Mouse (Mus musculus): ENCODE data around the gene Olfr672.
"Not testable (repeated sequence)": the region's sequence is repeated elsewhere in the genome, so short reads cannot be mapped to it uniquely, and the experiment has no call there.

Olfr672 gene

GRCm38 (mm10) chr7:105001929-105002328 lies at the start of gene Olfr672:
Gene Olfr672 (minus strand): TSS chr7:105002029.
- DNase-seq = no peak

GRCm38 (mm10) chr7:105033836-105034235 lies 32.0 kb upstream of the Olfr672 start:
- peak; percentile 8 for DNase-seq

- DNase-seq = no peak
Measured at GRCm38 (mm10) chr7:105032398-105032797, 30.6 kb upstream of the Olfr672 start, which contains the start of gene Olfr676. Gene Olfr676 (plus strand): TSS chr7:105032698.

DNA sequence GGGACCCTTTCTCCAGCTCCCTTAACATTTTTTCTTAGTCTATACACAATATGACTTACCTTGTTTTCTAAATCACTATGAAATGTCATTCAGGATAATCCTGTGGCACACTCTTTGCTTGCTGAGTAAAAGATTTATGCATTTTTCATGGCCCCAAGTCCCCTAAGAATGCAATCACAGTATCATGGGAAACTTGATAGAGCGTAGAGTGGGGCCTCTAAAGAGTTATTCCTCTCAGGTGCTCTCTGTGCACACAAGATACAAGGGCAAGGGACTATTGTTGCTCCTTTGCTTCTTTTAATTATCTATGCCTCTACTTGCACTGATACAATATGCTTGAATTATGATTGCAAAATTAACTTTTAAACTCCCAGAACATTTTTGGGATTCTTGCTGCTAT lies 26.5 kb upstream of the Olfr672 start, which contains the start of gene Olfr675:
TSS of gene Olfr675 (minus strand) at position 101 of the 400 bp plus-strand sequence.
- DNase-seq = no peak

DNA sequence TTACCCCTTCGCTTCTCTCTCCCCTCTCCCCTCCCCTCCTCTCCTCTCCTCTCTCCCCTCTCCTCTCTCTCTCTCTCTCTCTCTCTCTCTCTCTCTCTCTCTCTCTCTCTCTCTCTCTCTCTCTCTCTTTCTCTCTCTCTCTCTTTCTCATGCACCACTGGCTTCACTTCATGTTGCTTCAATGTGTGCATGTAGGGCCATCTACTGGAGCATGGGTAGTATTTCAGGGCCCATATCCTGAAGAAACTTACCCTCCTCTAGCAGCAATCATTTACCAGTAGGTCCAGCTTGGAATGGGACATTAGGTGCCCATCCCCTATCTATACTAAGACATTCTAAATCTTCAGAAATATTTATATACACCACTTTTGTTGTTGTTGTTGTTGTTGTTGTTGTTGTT lies 20.7 kb upstream of the Olfr672 start:
- no peak for DNase-seq

- DNase-seq = no peak
Measured at GRCm38 (mm10) chr7:104979026-104979425, 22.8 kb downstream of the Olfr672 start, which contains the start of gene Olfr671. Gene Olfr671 (minus strand): TSS chr7:104979126.

GRCm38 (mm10) chr7:104972507-104972906 lies 29.3 kb downstream of the Olfr672 start:
- not testable (repeated sequence) for DNase-seq

DNA sequence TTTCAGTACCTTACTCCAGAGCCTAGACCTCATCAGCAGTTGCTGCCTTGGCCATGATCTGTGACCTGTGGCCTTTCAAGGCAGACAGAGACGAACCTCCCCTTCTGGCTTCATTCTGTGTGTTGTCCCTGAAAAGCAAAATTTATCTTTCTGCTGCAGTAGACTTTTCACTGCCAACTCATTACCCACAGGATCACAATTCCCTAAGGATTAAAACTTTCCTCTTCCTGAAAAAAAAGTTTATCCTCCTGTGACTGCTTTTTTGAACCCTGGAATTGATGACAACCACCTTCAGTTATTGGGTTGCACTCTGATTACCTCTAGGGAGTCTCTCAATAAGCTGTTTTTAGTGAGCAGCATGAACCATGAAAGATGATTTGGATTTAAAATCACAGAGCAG lies 39.3 kb downstream of the Olfr672 start, which contains the start of gene Olfr670:
TSS of gene Olfr670 (minus strand) at position 101 of the 400 bp plus-strand sequence.
- DNase-seq = no peak

DNA sequence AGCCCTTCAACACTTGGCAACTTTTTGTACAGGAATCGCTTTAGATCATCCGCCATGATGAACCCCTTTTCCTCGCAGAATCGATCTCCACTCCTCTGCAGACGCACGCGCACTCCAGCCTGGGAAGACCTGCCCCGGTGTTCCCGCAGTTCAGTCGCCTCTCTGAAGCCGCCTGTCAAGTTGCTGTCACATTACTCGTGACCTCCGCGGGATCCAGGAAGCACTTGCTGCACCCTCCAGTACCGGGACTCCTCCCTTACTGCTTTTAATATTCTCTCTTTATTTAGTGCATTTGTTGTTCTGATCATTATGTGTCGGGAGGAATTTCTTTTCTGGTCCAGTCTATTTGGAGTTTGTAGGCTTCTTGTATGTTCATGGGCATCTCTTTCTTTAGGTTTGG lies 51.6 kb downstream of the Olfr672 start:
- DNase-seq = not testable (repeated sequence)

Data from retina, postnatal 1 day (tissue).